Mouse (Mus musculus) right cerebral cortex, postnatal 10 days (tissue): ENCODE data around the gene Ehd4.
A peak's percentile ranks its signal among the peaks of the same experiment; 100 is the strongest.

Experiments
- DNase-seq, 2 experiments: peaks; one replicate each; pipeline ENCODE4 v3.0.0; 2021; ENCODE audit warnings: low spot score in 2 of 2

The Ehd4 gene

GRCm38 (mm10) chr2:120154361-120154894 lies at the start of gene Ehd4:
Gene Ehd4, minus strand, starts transcription at chr2:120154606.
- DNase-seq: peak; percentile 99

DNA sequence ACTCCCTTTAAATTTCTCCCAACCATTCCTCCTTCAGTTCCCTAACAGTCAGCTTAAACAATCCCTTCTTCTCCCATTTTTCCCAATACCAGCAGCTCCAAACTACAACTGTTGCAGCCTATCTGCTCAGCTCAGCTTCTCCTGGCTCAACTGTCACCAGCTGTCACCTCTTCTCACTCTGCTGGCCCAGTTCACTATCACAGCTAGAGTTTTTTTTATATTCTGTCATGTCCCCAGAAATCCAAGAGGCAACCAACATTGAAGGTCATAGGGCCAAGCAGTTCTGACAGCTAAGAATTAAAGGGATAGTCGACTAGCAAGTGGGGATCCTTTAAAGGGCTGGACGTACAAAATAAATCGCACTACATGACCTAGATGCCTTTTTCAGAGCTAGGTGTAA lies 49.3 kb upstream of the Ehd4 start:
- DNase-seq: no peak

DNA sequence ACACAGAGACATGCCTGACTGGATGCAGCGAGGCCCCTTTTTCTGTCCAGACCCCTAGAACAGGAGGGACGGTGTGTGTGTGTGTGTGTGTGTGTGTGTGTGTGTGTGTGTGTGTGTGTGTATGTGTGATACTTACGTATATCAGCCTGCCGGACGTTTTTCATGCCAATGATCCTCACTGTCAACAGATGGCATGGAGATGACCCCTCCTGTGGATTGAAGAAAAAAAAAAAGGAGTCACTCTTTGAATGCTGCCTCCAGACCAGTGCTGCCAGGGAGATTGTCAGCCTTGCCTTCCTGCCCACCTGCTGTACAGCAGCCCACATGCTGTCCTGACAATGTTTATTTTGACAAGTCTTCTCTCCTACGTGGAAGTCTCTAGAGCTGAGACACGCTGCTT lies 45.7 kb upstream of the Ehd4 start:
- no peak for DNase-seq

DNA sequence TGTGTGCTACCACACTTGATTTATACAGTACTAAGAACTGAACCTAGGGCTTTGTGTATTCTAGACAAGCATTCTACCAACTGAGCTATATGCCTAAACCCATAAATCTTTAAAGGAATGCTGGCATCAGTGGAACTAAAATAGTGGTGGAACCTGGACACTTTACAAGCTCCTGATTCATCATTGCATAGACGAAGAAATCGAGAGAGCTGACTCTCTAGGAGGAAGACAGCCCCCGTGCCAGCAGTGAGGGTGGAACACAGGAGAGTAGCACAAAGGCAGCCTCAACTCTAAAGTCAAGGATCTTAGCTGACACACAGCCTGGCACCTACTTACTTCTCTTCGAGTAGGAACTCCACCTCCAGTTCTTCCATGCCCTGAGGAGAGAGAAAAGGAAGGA lies 33.8 kb upstream of the Ehd4 start:
- no peak for DNase-seq

- no peak for DNase-seq
These were observed 33.2 kb upstream of the Ehd4 start for GRCm38 (mm10) chr2:120187583-120187982.

DNA sequence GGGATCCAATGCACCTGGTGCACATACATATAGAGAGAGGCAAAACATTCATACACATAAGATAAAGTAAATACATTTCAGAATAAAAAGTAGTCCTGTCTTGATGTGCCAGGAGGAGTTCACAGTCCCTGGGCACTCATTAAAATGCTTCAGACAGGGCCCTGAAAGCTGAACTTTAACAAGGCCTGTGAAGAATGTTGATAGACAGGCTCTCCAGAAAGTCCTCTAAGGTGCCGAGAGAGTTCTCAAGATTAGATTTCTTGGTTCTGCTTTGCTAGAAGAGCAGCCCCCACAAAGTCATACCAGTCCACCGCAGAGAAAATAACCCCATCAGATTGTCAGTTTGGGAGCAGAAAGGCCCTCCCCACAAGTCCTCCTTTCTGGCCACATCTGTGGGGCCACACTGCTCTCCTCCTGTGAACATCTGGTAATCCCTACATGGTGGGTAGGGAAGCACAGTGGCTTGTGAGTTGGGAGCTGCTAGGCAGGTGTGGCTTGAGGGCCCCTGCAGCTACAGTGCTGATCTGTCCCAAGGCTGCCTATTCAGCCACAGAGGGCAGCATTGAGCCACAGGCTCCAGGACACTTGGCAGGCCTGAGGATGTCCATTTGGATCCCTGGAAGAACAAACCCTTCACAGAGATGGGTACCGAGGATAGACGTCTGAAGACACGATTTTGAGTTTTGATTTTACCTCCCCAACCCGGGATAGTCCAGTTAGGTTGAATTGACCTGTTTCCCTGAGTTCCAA lies 31.3 kb upstream of the Ehd4 start:
- DNase-seq: no peak

- no peak for DNase-seq
These were observed 24.5 kb upstream of the Ehd4 start for GRCm38 (mm10) chr2:120178936-120179335.

GRCm38 (mm10) chr2:120173718-120174117 lies 19.3 kb upstream of the Ehd4 start:
- DNase-seq: peak in 1 of 2 experiments; percentile 56

GRCm38 (mm10) chr2:120171362-120171761 lies 17.0 kb upstream of the Ehd4 start:
- DNase-seq: no peak

DNA sequence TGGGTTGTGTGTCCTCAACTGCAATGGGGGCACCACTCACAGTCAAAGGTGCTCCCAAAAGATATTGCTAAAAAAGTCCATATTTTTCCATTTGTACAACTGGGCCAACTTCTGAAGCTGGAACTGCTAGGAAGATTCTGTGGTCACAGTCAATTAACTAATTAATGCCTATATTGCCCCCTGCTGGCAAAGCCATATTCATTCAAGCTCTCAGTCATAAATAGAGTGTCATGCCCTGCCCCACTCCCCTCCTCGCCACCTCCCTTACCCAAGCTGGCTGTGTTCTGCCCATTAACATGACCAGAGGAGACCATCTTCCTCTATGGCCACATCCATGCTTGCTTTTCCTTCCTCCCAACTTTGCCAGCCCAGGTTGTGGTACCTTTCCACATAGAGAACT lies 16.3 kb upstream of the Ehd4 start:
- DNase-seq: peak in 1 of 2 experiments; percentile 34

GRCm38 (mm10) chr2:120169382-120169781 lies 15.0 kb upstream of the Ehd4 start:
- DNase-seq: no peak

- no peak for DNase-seq
These were observed 13.4 kb upstream of the Ehd4 start for GRCm38 (mm10) chr2:120167763-120168162.

GRCm38 (mm10) chr2:120165474-120165873 lies 11.1 kb upstream of the Ehd4 start:
- peak in 1 of 2 experiments; percentile 31 for DNase-seq

- no peak for DNase-seq
These were observed 5.0 kb upstream of the Ehd4 start for GRCm38 (mm10) chr2:120159434-120159833.

DNA sequence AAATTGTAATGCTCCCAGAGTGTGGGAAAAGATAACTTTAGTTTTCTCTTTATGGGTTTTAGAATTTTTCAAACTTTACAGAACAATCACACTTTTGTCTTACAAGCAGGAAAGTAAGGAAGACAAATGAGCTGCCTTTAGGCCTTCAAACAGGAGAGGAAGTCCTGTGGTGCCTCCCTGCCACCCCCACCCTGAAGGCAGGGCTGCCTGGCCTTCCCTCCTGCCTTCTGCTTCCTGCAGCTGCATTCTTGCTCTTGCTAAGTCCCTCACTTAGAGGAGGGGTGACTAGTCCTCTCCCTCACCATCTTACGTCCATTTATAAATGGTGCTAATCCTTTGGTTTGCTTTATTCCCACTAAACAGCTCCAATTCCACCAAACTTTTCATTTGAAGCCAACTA lies 4.4 kb upstream of the Ehd4 start:
- DNase-seq: no peak

- DNase-seq: no peak
These were observed 3.6 kb upstream of the Ehd4 start for GRCm38 (mm10) chr2:120158016-120158415.

DNA sequence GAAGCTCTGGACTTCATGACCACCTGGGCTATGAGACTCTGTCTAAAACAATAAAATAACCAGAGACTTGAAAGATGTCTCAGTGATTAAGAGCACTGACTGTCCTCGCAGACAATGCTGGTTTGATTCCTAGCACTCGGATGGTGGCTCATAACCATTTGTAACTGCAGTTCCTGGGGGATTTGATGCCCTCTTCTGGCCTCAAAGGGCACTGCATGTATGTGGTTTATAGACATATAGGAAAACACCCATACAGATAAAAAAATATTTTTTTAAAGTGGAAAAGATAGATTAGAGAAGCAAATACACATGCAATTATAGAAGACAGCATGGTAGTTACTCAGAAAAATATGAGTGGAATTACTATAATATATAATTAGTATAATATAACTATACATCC lies 3.2 kb upstream of the Ehd4 start:
- no peak for DNase-seq

- no peak for DNase-seq
These were observed 633 bp downstream of the Ehd4 start for GRCm38 (mm10) chr2:120153586-120154360.

DNA sequence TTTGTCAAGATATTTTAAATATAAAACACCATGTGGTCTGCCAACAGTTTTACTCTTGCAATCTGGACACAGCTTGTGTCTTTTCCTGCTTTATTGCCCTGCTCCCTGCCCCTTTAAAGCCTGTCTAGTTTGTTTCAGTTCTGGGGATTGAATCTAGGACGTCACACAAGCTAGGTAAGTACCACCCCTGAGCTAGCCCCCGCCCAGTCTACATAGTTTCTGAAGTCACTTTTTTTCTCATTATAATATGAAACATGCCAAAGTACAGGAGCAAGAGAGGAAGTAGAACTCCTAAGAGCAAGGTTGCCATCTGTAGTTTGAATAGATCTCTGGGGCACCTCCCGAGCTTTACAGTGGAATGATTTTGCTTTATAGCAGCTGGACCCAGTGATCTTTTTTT lies 3.8 kb downstream of the Ehd4 start:
- DNase-seq: no peak

GRCm38 (mm10) chr2:120149634-120150033 lies 4.8 kb downstream of the Ehd4 start:
- DNase-seq: no peak

DNA sequence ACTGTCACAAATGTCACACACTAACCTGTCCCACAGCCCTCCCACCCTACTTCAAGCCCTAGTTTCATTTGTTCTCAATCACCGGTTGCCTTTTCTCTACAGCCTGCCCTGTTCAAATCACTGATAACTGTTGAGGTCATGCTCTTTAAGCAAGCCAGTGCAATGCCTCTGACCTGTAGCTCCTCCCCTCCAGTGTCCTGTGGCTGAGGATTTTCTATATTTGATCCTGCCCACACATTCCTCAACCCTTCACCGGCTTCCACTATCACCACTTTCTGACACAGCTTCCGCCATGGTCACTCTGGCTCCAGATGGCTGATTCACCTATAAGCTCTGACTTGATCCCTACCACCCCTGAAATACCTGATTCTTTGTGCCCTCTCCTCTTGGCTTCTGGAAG lies 6.4 kb downstream of the Ehd4 start:
- DNase-seq: no peak

DNA sequence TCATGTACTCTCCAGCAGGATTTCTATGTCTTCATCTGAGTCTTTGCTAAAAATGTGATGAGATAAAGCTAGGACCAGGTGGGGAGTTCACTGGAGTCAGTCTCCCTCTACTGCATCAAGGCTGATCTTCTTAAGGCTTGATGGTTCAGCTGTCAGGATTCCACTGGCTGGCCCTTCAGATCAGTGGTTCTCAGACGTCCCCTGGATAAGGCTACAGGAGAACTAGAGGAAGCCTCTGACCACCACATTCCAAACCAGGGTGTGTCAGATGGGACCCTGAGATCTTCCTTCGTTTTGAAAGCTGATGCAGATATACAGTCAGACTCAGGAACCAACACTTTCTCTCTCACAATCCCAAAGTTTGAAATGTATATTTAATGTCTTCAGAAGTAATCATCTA lies 7.0 kb downstream of the Ehd4 start:
- no peak for DNase-seq

GRCm38 (mm10) chr2:120146543-120146942 lies 7.9 kb downstream of the Ehd4 start:
- no peak for DNase-seq
